In the genomic region with DNA sequence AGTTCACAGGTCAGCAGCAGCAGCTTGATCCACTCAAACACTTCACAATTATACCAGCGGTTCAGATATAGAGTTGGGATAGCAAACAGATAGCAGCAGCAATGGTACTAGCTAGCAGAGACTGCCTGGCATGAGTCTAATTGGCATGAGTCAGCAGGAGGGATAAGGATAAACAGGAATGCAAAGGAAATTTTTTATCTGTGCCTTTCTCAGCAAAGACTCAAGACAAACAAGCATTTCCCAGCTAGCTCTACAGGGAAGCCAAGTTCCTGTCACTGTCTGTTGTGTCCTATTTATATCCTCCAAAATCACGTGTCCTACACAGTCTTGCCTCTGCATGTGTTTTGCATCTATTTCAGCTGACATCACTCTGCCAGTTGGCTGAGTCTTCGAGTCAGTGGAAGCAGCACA, we compare ENCODE assay signal across 9 mouse cellular contexts.
DNase-seq lines count a peak whose midpoint lies in the region; ATAC-seq lines count a peak whose summit lies in the region.
"Had no signal": no experiment of that assay in that cellular context is flagged by ENCODE, and none has a peak within 500 bp of the region (broad histone marks: within the 10 kb centered on the region; RNA-seq: fewer than 3 reads in every experiment).

No protein-coding gene starts in this region.

- peak; percentile 13 to 24 for DNase-seq in cerebellum, postnatal 10 days
- no peak for DNase-seq in cerebellum, adult 8-10 months
- peak; percentile 34 to 36 for DNase-seq in right cerebral cortex, adult 2 months (ENCODE audit: low spot score in 2 of 2)
- DNase-seq in right cerebral cortex, postnatal 4 days: no peak
- DNase-seq in kidney, adult 18-20 months: peak; percentile 3
- DNase-seq in retina, postnatal 1 day: no peak

- H3K27ac ChIP-seq in lung, embryonic 16.5 days (ENCODE audit: low read length): 0 out of 2 replicates have a peak overlapping the region, but pooled peaks have one; percentile 16
- H3K27ac ChIP-seq: liver, embryonic 14.5 days had no signal

- WGBS in lung, embryonic 16.5 days: 23% methylated on average over 3 of the region's 3 CpGs

- peaks cover 6% of the 10 kb centered on the region for H3K9me3 ChIP-seq in lung, embryonic 16.5 days (ENCODE audit: control insufficient read depth, low read length)

- H3K4me3 ChIP-seq in lung, embryonic 16.5 days (ENCODE audit: low read length): no peak overlapping the region

- no peaks in the 10 kb centered on the region for H3K27me3 ChIP-seq in lung, embryonic 16.5 days (ENCODE audit: control insufficient read depth, insufficient read depth, low read depth, low read length)

- H3K4me1 ChIP-seq in lung, embryonic 16.5 days (replicated peaks; ENCODE audit: control insufficient read depth, insufficient read depth, low read length): no peaks in the 10 kb centered on the region

- no peak overlapping the region for H3K4me2 ChIP-seq in lung, embryonic 16.5 days (ENCODE audit: low read depth, low read length)

- no peaks in the 10 kb centered on the region for H3K36me3 ChIP-seq in lung, embryonic 16.5 days (ENCODE audit: control insufficient read depth, insufficient read depth, low read length)

- no peak overlapping the region for H3K9ac ChIP-seq in lung, embryonic 16.5 days (ENCODE audit: low read length)
- H3K9ac ChIP-seq: liver, embryonic 14.5 days had no signal

- ATAC-seq in lung, embryonic 16.5 days (ENCODE audit: low read depth): peak; percentile 96
- ATAC-seq in megakaryocyte, adult 5-6 weeks (ENCODE audit: poor library complexity, severe bottlenecking): no peak

Comparison
In these comparisons a context has a peak if more than half of its experiments do, and no peak if none do; other contexts are left out.
1. DNase-seq: peak in cerebellum, postnatal 10 days (2 of 2), right cerebral cortex, adult 2 months (2 of 2) and kidney, adult 18-20 months (single experiment); none in cerebellum, adult 8-10 months (single experiment), right cerebral cortex, postnatal 4 days (single experiment) and retina, postnatal 1 day (single experiment).